Mouse (Mus musculus): ENCODE data around the gene Spag5. TPM values are rescaled to one million over a fixed set of nuclear protein-coding genes. Genes with fewer than 3 reads are reported as not detected.

Spag5 gene
- polyA plus RNA-seq, 1 experiment from 2014 or later = 48.3 TPM

- H3K4me1 ChIP-seq (replicated peaks; ENCODE audit: control insufficient read depth, insufficient read depth, low read length) = 0 out of 2 replicates have a peak, but pooled peaks cover 3% of the 10 kb centered on the region
- no peaks in the 10 kb centered on the region for H3K27me3 ChIP-seq (ENCODE audit: control insufficient read depth, insufficient read depth, low read length)
- no peaks in the 10 kb centered on the region for H3K9me3 ChIP-seq (ENCODE audit: control insufficient read depth, low read length)
- no peak for DNase-seq (ENCODE audit: low spot score)
- H3K4me3 ChIP-seq (ENCODE audit: low read depth, low read length) = peak overlapping the region; percentile 64
- H3K4me2 ChIP-seq (replicated peaks; ENCODE audit: low read depth, low read length) = peak overlapping the region; percentile 77
- H3K9ac ChIP-seq (ENCODE audit: low read depth, low read length) = peak overlapping the region; percentile 82
- H3K27ac ChIP-seq (ENCODE audit: low read depth, low read length) = no peak overlapping the region
- whole genome bisulfite sequencing = under 1% methylated on average over 41 of the region's 41 CpGs
- no peaks in the 10 kb centered on the region; the same call in 1 of the 2 replicates for H3K36me3 ChIP-seq (ENCODE audit: control insufficient read depth, insufficient read depth, low read length)
- ATAC-seq (ENCODE audit: low FRiP score) = peak; percentile 76
Observed at GRCm38 (mm10) chr11:78328512-78329056, 27.3 kb downstream of the Spag5 start.

DNA sequence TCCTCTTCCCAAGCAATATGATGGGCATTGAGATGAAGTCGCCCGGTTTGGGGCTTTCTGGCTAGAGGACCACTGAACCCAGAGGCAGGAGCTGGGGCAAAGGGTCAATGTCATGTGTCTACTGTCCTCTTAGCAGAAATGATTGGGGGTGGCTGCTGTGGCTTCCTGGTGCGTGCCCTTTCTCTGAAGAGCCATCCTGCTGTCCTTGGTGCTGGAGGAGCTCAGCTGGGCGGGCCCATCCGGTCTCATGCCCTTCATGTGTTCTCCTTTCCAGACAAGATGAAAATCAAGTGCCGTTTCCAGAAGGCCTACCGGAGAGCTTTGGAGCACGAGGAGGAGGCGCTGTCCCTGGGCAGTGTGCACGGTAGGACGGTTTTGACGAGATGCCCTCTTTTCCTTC, 31.3 kb downstream of the Spag5 start:
- no peak overlapping the region for H3K9ac ChIP-seq (ENCODE audit: low read depth, low read length)
- 97% methylated on average over 12 of the region's 12 CpGs for WGBS
- ATAC-seq (ENCODE audit: low FRiP score) (no peak), DNase-seq (ENCODE audit: low spot score) (no peak)
- no peak overlapping the region for H3K4me3 ChIP-seq (ENCODE audit: low read depth, low read length)
- H3K4me2 ChIP-seq (replicated peaks; ENCODE audit: low read depth, low read length) = no peak overlapping the region
- H3K27ac ChIP-seq (ENCODE audit: low read depth, low read length) = no peak overlapping the region
- H3K27me3 ChIP-seq (ENCODE audit: control insufficient read depth, insufficient read depth, low read length) = no peaks in the 10 kb centered on the region
- no peaks in the 10 kb centered on the region for H3K9me3 ChIP-seq (ENCODE audit: control insufficient read depth, low read length)
- H3K4me1 ChIP-seq (replicated peaks; ENCODE audit: control insufficient read depth, insufficient read depth, low read length) = 0 out of 2 replicates have a peak, but pooled peaks cover 3% of the 10 kb centered on the region
- H3K36me3 ChIP-seq (ENCODE audit: control insufficient read depth, insufficient read depth, low read length) = peaks cover 6% of the 10 kb centered on the region; the same call in 1 of the 2 replicates

GRCm38 (mm10) chr11:78333992-78334391, 32.7 kb downstream of the Spag5 start:
- Histone ChIP-seq H3K4me1 (replicated peaks; ENCODE audit: control insufficient read depth, insufficient read depth, low read length) (0 out of 2 replicates have a peak, but pooled peaks cover 2% of the 10 kb centered on the region), H3K9ac (ENCODE audit: low read depth, low read length) (no peak overlapping the region), H3K27me3 (ENCODE audit: control insufficient read depth, insufficient read depth, low read length) (no peaks in the 10 kb centered on the region), H3K36me3 (ENCODE audit: control insufficient read depth, insufficient read depth, low read length) (peaks cover 6% of the 10 kb centered on the region; the same call in 1 of the 2 replicates), H3K9me3 (ENCODE audit: control insufficient read depth, low read length) (no peaks in the 10 kb centered on the region), H3K4me2 (replicated peaks; ENCODE audit: low read depth, low read length) (no peak overlapping the region), H3K4me3 (ENCODE audit: low read depth, low read length) (no peak overlapping the region), H3K27ac (ENCODE audit: low read depth, low read length) (no peak overlapping the region)
- 93% methylated on average over 5 of the region's 5 CpGs for WGBS
- ATAC-seq (ENCODE audit: low FRiP score) (no peak), DNase-seq (ENCODE audit: low spot score) (no peak)

DNA sequence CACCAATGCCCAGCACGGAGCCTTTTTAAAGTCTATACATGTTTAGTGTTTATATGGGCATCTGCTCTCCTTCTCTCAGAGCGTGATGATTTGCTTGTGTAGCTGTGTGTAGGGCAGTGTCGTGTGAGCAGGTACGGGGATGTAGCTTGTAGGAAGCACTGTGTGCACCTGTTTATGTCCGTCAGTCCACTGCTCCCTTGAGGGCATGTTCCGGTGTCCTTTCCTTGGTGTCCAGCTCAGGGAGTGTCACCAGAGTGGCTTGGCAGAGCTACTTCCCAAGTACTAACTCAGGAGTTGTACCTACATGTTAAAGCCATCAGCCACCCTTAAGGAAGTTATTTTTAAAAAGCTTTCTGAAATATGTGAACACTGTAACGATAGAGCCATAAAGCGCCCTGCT, 35.7 kb downstream of the Spag5 start:
- no peaks in the 10 kb centered on the region for H3K9me3 ChIP-seq (ENCODE audit: control insufficient read depth, low read length)
- no peak overlapping the region for H3K4me2 ChIP-seq (replicated peaks; ENCODE audit: low read depth, low read length)
- ATAC-seq (ENCODE audit: low FRiP score) (no peak), DNase-seq (ENCODE audit: low spot score) (no peak)
- H3K27me3 ChIP-seq (ENCODE audit: control insufficient read depth, insufficient read depth, low read length) = no peaks in the 10 kb centered on the region
- H3K4me1 ChIP-seq (replicated peaks; ENCODE audit: control insufficient read depth, insufficient read depth, low read length) = no peaks in the 10 kb centered on the region
- 96% methylated on average over 8 of the region's 8 CpGs for WGBS
- H3K27ac ChIP-seq (ENCODE audit: low read depth, low read length) = no peak overlapping the region
- peaks cover 8% of the 10 kb centered on the region; the same call in 1 of the 2 replicates for H3K36me3 ChIP-seq (ENCODE audit: control insufficient read depth, insufficient read depth, low read length)
- no peak overlapping the region for H3K9ac ChIP-seq (ENCODE audit: low read depth, low read length)
- H3K4me3 ChIP-seq (ENCODE audit: low read depth, low read length) = no peak overlapping the region

- Histone ChIP-seq H3K9me3 (ENCODE audit: control insufficient read depth, low read length) (no peaks in the 10 kb centered on the region), H3K4me1 (replicated peaks; ENCODE audit: control insufficient read depth, insufficient read depth, low read length) (peaks cover 4% of the 10 kb centered on the region; the same call in 1 of the 2 replicates), H3K27ac (ENCODE audit: low read depth, low read length) (no peak overlapping the region), H3K27me3 (ENCODE audit: control insufficient read depth, insufficient read depth, low read length) (no peaks in the 10 kb centered on the region), H3K9ac (ENCODE audit: low read depth, low read length) (no peak overlapping the region), H3K4me3 (ENCODE audit: low read depth, low read length) (no peak overlapping the region), H3K4me2 (replicated peaks; ENCODE audit: low read depth, low read length) (no peak overlapping the region), H3K36me3 (ENCODE audit: control insufficient read depth, insufficient read depth, low read length) (0 out of 2 replicates have a peak, but pooled peaks cover 3% of the 10 kb centered on the region)
- ATAC-seq (ENCODE audit: low FRiP score) (no peak), DNase-seq (ENCODE audit: low spot score) (no peak)
- 86% methylated on average over 12 of the region's 12 CpGs for WGBS
Observed at GRCm38 (mm10) chr11:78341702-78342101, 40.4 kb downstream of the Spag5 start.

- H3K27ac ChIP-seq (ENCODE audit: low read depth, low read length) = peak within 1 kb of the TSS; percentile 86
- 1% methylated on average over 64 of the region's 66 CpGs for WGBS
- H3K9ac ChIP-seq (ENCODE audit: low read depth, low read length) = peak within 1 kb of the TSS; percentile 94
- 0 out of 2 replicates have a peak, but pooled peaks cover 3% of the 10 kb centered on the region for H3K36me3 ChIP-seq (ENCODE audit: control insufficient read depth, insufficient read depth, low read length)
- peak within 1 kb of the TSS; percentile 90 for H3K4me3 ChIP-seq (ENCODE audit: low read depth, low read length)
- H3K4me1 ChIP-seq (replicated peaks; ENCODE audit: control insufficient read depth, insufficient read depth, low read length) = peaks cover 4% of the 10 kb centered on the region; the same call in 1 of the 2 replicates
- peak; percentile 82 for ATAC-seq (ENCODE audit: low FRiP score)
- no peaks in the 10 kb centered on the region for H3K9me3 ChIP-seq (ENCODE audit: control insufficient read depth, low read length)
- no peaks in the 10 kb centered on the region for H3K27me3 ChIP-seq (ENCODE audit: control insufficient read depth, insufficient read depth, low read length)
- H3K4me2 ChIP-seq (replicated peaks; ENCODE audit: low read depth, low read length) = peak within 1 kb of the TSS; percentile 82
- peak; percentile 87 for DNase-seq (ENCODE audit: low spot score)
Observed at GRCm38 (mm10) chr11:78343381-78344327, 42.3 kb downstream of the Spag5 start, which contains the start of gene Unc119. TSS of gene Unc119 (plus strand) at chr11:78343482.

GRCm38 (mm10) chr11:78344328-78344889, 43.1 kb downstream of the Spag5 start:
- no peaks in the 10 kb centered on the region for H3K27me3 ChIP-seq (ENCODE audit: control insufficient read depth, insufficient read depth, low read length)
- H3K36me3 ChIP-seq (ENCODE audit: control insufficient read depth, insufficient read depth, low read length) = 0 out of 2 replicates have a peak, but pooled peaks cover 3% of the 10 kb centered on the region
- peak overlapping the region; percentile 90 for H3K4me3 ChIP-seq (ENCODE audit: low read depth, low read length)
- ATAC-seq (ENCODE audit: low FRiP score) (no peak), DNase-seq (ENCODE audit: low spot score) (no peak)
- WGBS = 84% methylated on average over 6 of the region's 6 CpGs
- H3K4me2 ChIP-seq (replicated peaks; ENCODE audit: low read depth, low read length) = peak overlapping the region; percentile 82
- H3K27ac ChIP-seq (ENCODE audit: low read depth, low read length) = peak overlapping the region; percentile 86
- H3K9ac ChIP-seq (ENCODE audit: low read depth, low read length) = peak overlapping the region; percentile 94
- H3K9me3 ChIP-seq (ENCODE audit: control insufficient read depth, low read length) = no peaks in the 10 kb centered on the region
- peaks cover 4% of the 10 kb centered on the region; the same call in 1 of the 2 replicates for H3K4me1 ChIP-seq (replicated peaks; ENCODE audit: control insufficient read depth, insufficient read depth, low read length)

DNA sequence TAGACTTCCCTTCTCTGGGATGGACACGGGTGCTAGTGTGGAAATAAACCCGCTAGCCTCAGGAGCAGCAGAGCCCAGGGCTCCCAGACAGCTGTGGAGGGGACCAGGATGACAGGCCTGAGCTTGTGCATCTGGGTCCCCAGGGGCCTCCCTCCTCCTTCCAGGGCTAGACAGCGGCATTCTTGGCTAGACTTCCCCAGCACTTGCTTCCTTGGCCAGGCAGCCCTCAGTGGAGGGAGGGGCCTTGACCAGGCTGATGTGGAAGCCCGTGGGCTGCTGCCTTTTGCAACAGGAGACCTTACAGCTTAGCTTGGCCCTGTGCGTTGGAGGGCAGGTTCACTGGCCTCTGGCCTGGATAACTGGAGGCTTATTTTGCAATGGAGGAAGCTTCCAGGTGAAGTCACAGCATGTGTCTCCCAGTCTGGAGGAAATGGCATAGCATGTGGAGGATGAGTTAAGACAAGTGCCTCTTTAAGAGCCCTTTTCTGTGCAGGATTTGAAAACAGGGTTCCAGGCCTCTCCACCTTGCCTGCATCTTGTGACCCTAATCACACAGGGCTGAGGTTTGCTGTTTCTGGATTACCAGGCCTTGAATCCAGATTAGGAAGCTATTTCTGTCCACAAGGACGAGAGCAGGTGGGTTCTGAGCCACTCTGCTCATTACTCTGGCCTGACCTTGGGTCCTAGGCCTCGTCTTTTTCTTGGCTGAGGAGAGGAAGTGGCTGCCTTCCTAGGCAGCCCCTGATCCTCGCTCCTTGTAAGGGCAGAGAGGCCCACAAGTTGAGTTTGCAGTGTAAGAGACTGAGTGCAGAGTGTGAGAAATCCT, 43.8 kb downstream of the Spag5 start:
- WGBS = 69% methylated on average over 8 of the region's 8 CpGs
- H3K36me3 ChIP-seq (ENCODE audit: control insufficient read depth, insufficient read depth, low read length) = 0 out of 2 replicates have a peak, but pooled peaks cover 3% of the 10 kb centered on the region
- DNase-seq (ENCODE audit: low spot score) = no peak
- no peaks in the 10 kb centered on the region for H3K27me3 ChIP-seq (ENCODE audit: control insufficient read depth, insufficient read depth, low read length)
- 0 out of 2 replicates have a peak overlapping the region, but pooled peaks have one; percentile 3 for H3K4me2 ChIP-seq (replicated peaks; ENCODE audit: low read depth, low read length)
- H3K27ac ChIP-seq (ENCODE audit: low read depth, low read length) = no peak overlapping the region
- no peak overlapping the region for H3K4me3 ChIP-seq (ENCODE audit: low read depth, low read length)
- H3K9ac ChIP-seq (ENCODE audit: low read depth, low read length) = peak overlapping the region; percentile 2; the same call in 1 of the 2 replicates
- peaks cover 4% of the 10 kb centered on the region; the same call in 1 of the 2 replicates for H3K4me1 ChIP-seq (replicated peaks; ENCODE audit: control insufficient read depth, insufficient read depth, low read length)
- no peaks in the 10 kb centered on the region for H3K9me3 ChIP-seq (ENCODE audit: control insufficient read depth, low read length)
- no peak for ATAC-seq (ENCODE audit: low FRiP score)
